Mouse (Mus musculus) cerebellum, adult 11 months (tissue): ENCODE measurements around the gene Esyt1.

Experiments used
- DNase-seq: peaks from one replicate; pipeline ENCODE4 v3.0.0; 2022

Esyt1 gene

GRCm38 (mm10) chr10:128486370-128486769 lies 39.3 kb downstream of the Esyt1 start:
- DNase-seq: no peak

- no peak for DNase-seq
Measured at GRCm38 (mm10) chr10:128474366-128474765, 51.3 kb downstream of the Esyt1 start.

- no peak for DNase-seq
Measured at GRCm38 (mm10) chr10:128460270-128460630, 65.4 kb downstream of the Esyt1 start.
